Mouse (Mus musculus) spleen, postnatal 36 days (tissue): Measurements from ENCODE around the gene Rbck1.
A peak's percentile ranks its signal among the peaks of the same experiment; 100 is the strongest.

Source experiments
- DNase-seq, 2 experiments: peaks; one replicate each; pipeline ENCODE4 v3.0.0; 2022; ENCODE audit warnings: low spot score in 2 of 2, mixed read lengths in 1 of 2

The Rbck1 gene

GRCm38 (mm10) chr2:152344361-152344760 lies 11.9 kb upstream of the Rbck1 start:
- DNase-seq, result peak in 1 of 2 experiments; percentile 18

GRCm38 (mm10) chr2:152343329-152344213 lies 11.1 kb upstream of the Rbck1 start, which contains the start of gene Trib3:
TSS of gene Trib3 (minus strand) at chr2:152344032.
- DNase-seq, result peak; percentile 78 to 82

- no peak for DNase-seq
Measured at GRCm38 (mm10) chr2:152339631-152340179, 7.3 kb upstream of the Rbck1 start.

GRCm38 (mm10) chr2:152338319-152338718 lies 5.9 kb upstream of the Rbck1 start:
- no peak for DNase-seq

- no peak for DNase-seq
Measured at GRCm38 (mm10) chr2:152337591-152338212, 5.2 kb upstream of the Rbck1 start.

- no peak for DNase-seq
Measured at GRCm38 (mm10) chr2:152336856-152337255, 4.4 kb upstream of the Rbck1 start.

- DNase-seq, result no peak
Measured at GRCm38 (mm10) chr2:152335289-152335820, 2.9 kb upstream of the Rbck1 start.

- DNase-seq, result no peak
Measured at GRCm38 (mm10) chr2:152333345-152334006, 1.0 kb upstream of the Rbck1 start.

- DNase-seq, result no peak
Measured at GRCm38 (mm10) chr2:152330858-152331423, 1.5 kb downstream of the Rbck1 start.

GRCm38 (mm10) chr2:152327980-152328379 lies 4.5 kb downstream of the Rbck1 start:
- no peak for DNase-seq

- no peak for DNase-seq
Measured at GRCm38 (mm10) chr2:152326654-152327053, 5.8 kb downstream of the Rbck1 start.

- no peak for DNase-seq
Measured at GRCm38 (mm10) chr2:152326157-152326556, 6.3 kb downstream of the Rbck1 start.

- no peak for DNase-seq
Measured at GRCm38 (mm10) chr2:152324842-152325241, 7.6 kb downstream of the Rbck1 start.

- no peak for DNase-seq
Measured at GRCm38 (mm10) chr2:152323971-152324370, 8.5 kb downstream of the Rbck1 start.

- DNase-seq, result no peak
Measured at GRCm38 (mm10) chr2:152322198-152322597, 10.3 kb downstream of the Rbck1 start.

- DNase-seq, result no peak
Measured at GRCm38 (mm10) chr2:152321558-152321957, 10.9 kb downstream of the Rbck1 start.

- no peak for DNase-seq
Measured at GRCm38 (mm10) chr2:152317054-152317453, 15.4 kb downstream of the Rbck1 start.

- no peak for DNase-seq
Measured at GRCm38 (mm10) chr2:152313926-152314325, 18.5 kb downstream of the Rbck1 start.

- no peak for DNase-seq
Measured at GRCm38 (mm10) chr2:152312996-152313395, 19.5 kb downstream of the Rbck1 start.

GRCm38 (mm10) chr2:152307186-152307585 lies 25.3 kb downstream of the Rbck1 start:
- no peak for DNase-seq

GRCm38 (mm10) chr2:152305480-152305879 lies 27.0 kb downstream of the Rbck1 start:
- no peak for DNase-seq
